Mouse (Mus musculus): ENCODE data around the gene Btk. TPM values are rescaled to one million over a fixed set of nuclear protein-coding genes. Genes with fewer than 3 reads are reported as not detected.

Btk gene
- total RNA-seq, 1 experiment from 2014 or later = 79.2 TPM

DNA sequence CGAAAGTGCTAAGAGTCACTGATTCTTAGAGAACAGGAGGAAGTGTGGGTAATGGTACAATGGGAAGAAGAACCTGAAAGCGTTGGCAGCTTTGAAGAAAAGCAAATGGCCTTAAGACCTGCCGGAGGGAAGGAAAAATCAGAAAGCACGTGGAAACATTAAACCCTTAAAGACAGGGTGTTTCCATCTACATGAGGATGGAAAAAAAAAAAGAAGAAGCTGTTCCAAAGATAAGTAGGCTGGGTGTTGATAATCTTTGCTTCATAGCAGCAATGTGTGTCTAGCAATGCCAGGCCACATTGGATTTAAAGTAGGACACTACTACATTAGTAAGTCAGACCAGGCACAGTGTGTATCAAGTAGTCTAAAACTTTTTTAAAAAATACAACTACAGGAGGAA is 58.1 kb downstream of the Btk start:
- no peak for ATAC-seq (replicated peaks in 1 of 2; ENCODE audit: insufficient read depth in 1 of 2, low FRiP score in 2 of 2, low TSS enrichment in 1 of 2, low read depth in 1 of 2, poor library complexity in 2 of 2, severe bottlenecking in 2 of 2)

DNA sequence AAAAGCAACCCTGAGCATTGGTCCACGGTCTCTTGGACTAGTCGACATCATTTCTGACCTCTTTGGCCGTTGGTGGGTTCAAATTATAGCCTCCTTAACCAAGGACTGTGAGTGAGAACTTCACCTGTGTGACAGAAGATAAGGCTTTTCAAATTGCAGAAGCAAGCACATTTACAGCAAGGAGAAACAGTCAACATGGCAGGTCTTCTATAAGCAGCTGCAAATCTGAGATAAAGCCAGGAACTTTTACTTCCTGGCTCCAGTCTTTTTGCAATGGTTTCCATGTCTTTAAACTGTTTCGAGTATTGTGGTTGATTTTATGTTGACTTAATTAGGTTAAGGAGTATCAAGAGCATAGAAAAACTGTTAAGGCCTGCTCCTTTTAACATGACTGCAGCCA is 59.6 kb downstream of the Btk start:
- no peak for ATAC-seq (replicated peaks in 1 of 2; ENCODE audit: insufficient read depth in 1 of 2, low FRiP score in 2 of 2, low TSS enrichment in 1 of 2, low read depth in 1 of 2, poor library complexity in 2 of 2, severe bottlenecking in 2 of 2)

DNA sequence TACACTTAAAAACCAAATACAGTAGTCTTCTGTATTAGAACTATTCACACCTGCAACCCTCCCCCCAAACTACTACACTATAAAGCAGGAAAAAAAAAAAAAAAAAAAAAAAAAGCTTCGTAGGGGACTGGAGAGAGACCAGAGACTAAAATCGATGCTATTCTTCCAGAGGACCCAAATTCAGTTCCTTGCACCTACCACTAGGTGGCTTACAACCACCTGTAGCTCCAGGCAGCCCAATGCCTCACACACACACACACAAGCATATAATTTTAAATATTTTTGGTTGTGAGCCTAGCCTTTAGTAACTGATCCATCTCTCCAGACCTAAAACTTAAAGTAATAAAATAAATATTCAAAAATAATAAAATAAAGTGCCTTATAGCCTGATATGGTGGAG is 73.9 kb downstream of the Btk start:
- peak in 1 of 2 experiments; percentile 45; a peak in 1 of 4 replicates for ATAC-seq (replicated peaks in 1 of 2; ENCODE audit: insufficient read depth in 1 of 2, low FRiP score in 2 of 2, low TSS enrichment in 1 of 2, low read depth in 1 of 2, poor library complexity in 2 of 2, severe bottlenecking in 2 of 2)

DNA sequence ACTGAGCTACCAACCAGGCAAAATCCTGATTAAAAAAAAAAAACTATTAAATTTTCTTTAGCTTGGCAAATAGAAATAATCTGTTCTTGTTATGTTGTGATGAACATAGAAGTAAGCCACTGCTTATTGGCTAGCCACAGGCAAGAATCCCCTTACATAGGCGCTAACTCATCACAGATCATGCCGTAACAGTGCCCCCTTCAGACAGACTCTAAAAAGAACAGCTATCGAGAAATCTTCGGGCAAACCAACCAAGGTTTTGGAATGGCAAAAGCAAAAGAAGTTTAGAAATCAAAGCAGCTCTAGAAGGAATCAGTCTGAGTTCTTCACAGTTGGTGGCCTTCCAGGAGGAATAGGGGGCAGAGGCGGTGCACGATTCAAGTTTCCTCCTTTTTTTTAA is 75.4 kb downstream of the Btk start:
- ATAC-seq (replicated peaks in 1 of 2; ENCODE audit: insufficient read depth in 1 of 2, low FRiP score in 2 of 2, low TSS enrichment in 1 of 2, low read depth in 1 of 2, poor library complexity in 2 of 2, severe bottlenecking in 2 of 2) = no peak

DNA sequence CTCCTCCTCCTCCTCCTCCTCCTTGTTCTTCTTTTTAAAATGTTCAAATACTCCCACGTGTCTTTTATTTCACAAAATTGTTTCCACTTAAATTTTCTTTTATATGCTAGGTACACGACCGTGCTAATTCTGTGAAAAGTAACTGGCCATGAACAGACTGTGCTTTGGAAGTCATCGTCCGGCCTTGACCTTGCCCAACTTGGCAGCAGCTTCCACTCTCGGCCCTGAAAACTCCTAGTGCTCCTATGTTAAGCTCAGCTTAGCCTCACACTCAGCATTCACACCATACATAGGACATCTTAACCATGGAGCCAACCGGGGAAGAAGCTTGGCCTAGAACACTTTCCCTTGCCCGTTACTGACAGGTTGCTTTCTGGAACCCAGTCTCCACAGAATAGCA is 82.7 kb downstream of the Btk start:
- no peak for ATAC-seq (replicated peaks in 1 of 2; ENCODE audit: insufficient read depth in 1 of 2, low FRiP score in 2 of 2, low TSS enrichment in 1 of 2, low read depth in 1 of 2, poor library complexity in 2 of 2, severe bottlenecking in 2 of 2)

Other genes with a start within 250 kb of the Btk start
- 0.25 TPM in 1 of 2 replicates, not detected in the other for gene Drp2, start 179.0 kb downstream of the Btk start, total RNA-seq (2017)
- gene Taf7l, start 107.1 kb downstream of the Btk start, total RNA-seq (2017) = not detected in 2 replicates
- 102 and 112 TPM in 2 replicates for gene Timm8a1, start 41.7 kb downstream of the Btk start, total RNA-seq (2017)
- 6,877 and 7,031 TPM in 2 replicates for gene Rpl36a, start 2.1 kb upstream of the Btk start, total RNA-seq (2017)
- 7.3 and 7.7 TPM in 2 replicates for gene Gla, start 17.6 kb upstream of the Btk start, total RNA-seq (2017)
- 187 and 207 TPM in 2 replicates for gene Hnrnph2, start 17.6 kb upstream of the Btk start, total RNA-seq (2017)
- 9.0 and 9.6 TPM in 2 replicates for gene Armcx4, start 102.9 kb upstream of the Btk start, total RNA-seq (2017)
- 43.8 and 48.8 TPM in 2 replicates for gene Armcx1, start 134.4 kb upstream of the Btk start, total RNA-seq (2017)
- gene Armcx6, start 167.8 kb upstream of the Btk start, total RNA-seq (2017) = 23.5 and 33.5 TPM in 2 replicates
- gene Armcx3, start 173.0 kb upstream of the Btk start, total RNA-seq (2017) = 27.4 and 31.6 TPM in 2 replicates
- 18.5 and 24.4 TPM in 2 replicates for gene Armcx2, start 225.7 kb upstream of the Btk start, total RNA-seq (2017)

All from hematopoietic stem cell, adult 5-6 weeks (primary cell).